Comparison of ENCODE assay signal across 16 mouse cellular contexts in genomic region chr11:96255111-96255995, GRCm38 (mm10). TPM values are rescaled to one million over a fixed set of nuclear protein-coding genes. Genes with fewer than 3 reads are reported as not detected.
DNase-seq lines count a peak whose midpoint lies in the region; ATAC-seq and TF ChIP-seq lines count a peak whose summit lies in the region.
"Had no signal": no experiment of that assay in that cellular context is flagged by ENCODE, and none has a peak within 500 bp of the region (broad histone marks: within the 10 kb centered on the region; RNA-seq: fewer than 3 reads in every experiment).

No protein-coding gene starts in this region.

- no peaks in the 10 kb centered on the region for H3K9me3 ChIP-seq in stomach, embryonic 15.5 days
- no peaks in the 10 kb centered on the region for H3K9me3 ChIP-seq in stomach, postnatal 0 days (ENCODE audit: control insufficient read depth, low read length)
- H3K9me3 ChIP-seq in limb, embryonic 11.5 days (ENCODE audit: control insufficient read depth, low read length), result no peaks in the 10 kb centered on the region
- H3K9me3 ChIP-seq: limb, embryonic 15.5 days had no signal

- H3K4me2 ChIP-seq in stomach, embryonic 15.5 days, result peak overlapping the region; percentile 2; the same call in 1 of the 2 replicates
- no peak overlapping the region for H3K4me2 ChIP-seq in stomach, postnatal 0 days (replicated peaks; ENCODE audit: low read depth)
- peak overlapping the region; percentile 18 for H3K4me2 ChIP-seq in limb, embryonic 11.5 days (ENCODE audit: low read depth, severe bottlenecking)
- H3K4me2 ChIP-seq: limb, embryonic 15.5 days had no signal

- peaks cover 94% of the 10 kb centered on the region for H3K27me3 ChIP-seq in stomach, embryonic 15.5 days (replicated peaks)
- peaks cover 37% of the 10 kb centered on the region for H3K27me3 ChIP-seq in stomach, postnatal 0 days (ENCODE audit: control insufficient read depth, insufficient read depth, low read length)
- H3K27me3 ChIP-seq in limb, embryonic 11.5 days (ENCODE audit: control insufficient read depth, insufficient read depth, low read length), result peaks cover 80% of the 10 kb centered on the region

- no peaks in the 10 kb centered on the region for H3K36me3 ChIP-seq in stomach, embryonic 15.5 days
- no peaks in the 10 kb centered on the region for H3K36me3 ChIP-seq in stomach, postnatal 0 days (ENCODE audit: control insufficient read depth, insufficient read depth, low read length)
- H3K36me3 ChIP-seq in limb, embryonic 11.5 days (ENCODE audit: control insufficient read depth, insufficient read depth, low read length), result no peaks in the 10 kb centered on the region
- H3K36me3 ChIP-seq: limb, embryonic 15.5 days had no signal

- peak; percentile 67 for DNase-seq in adrenal gland, adult 2 months
- DNase-seq in adrenal gland, postnatal 4 days (ENCODE audit: low spot score in 2 of 2), result no peak
- DNase-seq in stomach, postnatal 0 days (ENCODE audit: low spot score), result no peak
- DNase-seq in limb, embryonic 11.5 days (ENCODE audit: low spot score), result peak; percentile 55
- no peak for DNase-seq in layer of hippocampus, adult 8-10 months (ENCODE audit: low spot score in 2 of 2)
- no peak for DNase-seq in layer of hippocampus, adult 9-10 months (ENCODE audit: low spot score)
- no peak for DNase-seq in left cerebral cortex, adult 18-20 months (ENCODE audit: low spot score in 2 of 2)
- DNase-seq: cerebellum, adult 9-11 months; gastrocnemius, adult 2 months; thymus, adult 2 months had no signal

- peaks cover 11% of the 10 kb centered on the region; the same call in 1 of the 2 replicates for H3K4me1 ChIP-seq in stomach, embryonic 15.5 days
- no peaks in the 10 kb centered on the region for H3K4me1 ChIP-seq in stomach, postnatal 0 days (replicated peaks; ENCODE audit: control insufficient read depth, insufficient read depth)
- peaks cover 12% of the 10 kb centered on the region for H3K4me1 ChIP-seq in limb, embryonic 11.5 days (ENCODE audit: control insufficient read depth, insufficient read depth, low read length)

- no peak overlapping the region for H3K27ac ChIP-seq in stomach, embryonic 15.5 days
- H3K27ac ChIP-seq in stomach, postnatal 0 days (replicated peaks), result no peak overlapping the region
- H3K27ac ChIP-seq in limb, embryonic 11.5 days (replicated peaks; ENCODE audit: low read depth, low read length), result no peak overlapping the region
- H3K27ac ChIP-seq: gastrocnemius, adult 2 months; limb, embryonic 15.5 days had no signal

- no peak for TF ChIP-seq CTCF in stomach, postnatal 0 days (IDR thresholded peaks at IDR 0.05; ENCODE audit: low read depth)

- no peak for TF ChIP-seq EP300 in stomach, postnatal 0 days (optimal IDR thresholded peaks at IDR 0.05)

- H3K4me3 ChIP-seq in stomach, embryonic 15.5 days (replicated peaks), result no peak overlapping the region
- H3K4me3 ChIP-seq in stomach, postnatal 0 days (ENCODE audit: low read depth, low read length), result no peak overlapping the region
- no peak overlapping the region for H3K4me3 ChIP-seq in limb, embryonic 11.5 days (ENCODE audit: low read depth, low read length)
- H3K4me3 ChIP-seq: gastrocnemius, adult 2 months had no signal

- ATAC-seq in stomach, embryonic 15.5 days (ENCODE audit: insufficient read depth, low FRiP score, low read depth), result no peak
- ATAC-seq in stomach, postnatal 0 days (ENCODE audit: low FRiP score, low TSS enrichment), result no peak
- no peak for ATAC-seq in limb, embryonic 11.5 days (ENCODE audit: insufficient number of reproducible peaks, low FRiP score, low TSS enrichment, low read depth)
- ATAC-seq: inflammation-experienced regulatory T-cells, adult 6 months had no signal

- 3% methylated on average over 39 of the region's 39 CpGs for WGBS in stomach, embryonic 15.5 days
- 2% methylated on average over 39 of the region's 39 CpGs for WGBS in stomach, postnatal 0 days
- WGBS in limb, embryonic 11.5 days, result 1% methylated on average over 39 of the region's 39 CpGs

- no peak overlapping the region for H3K9ac ChIP-seq in stomach, embryonic 15.5 days
- H3K9ac ChIP-seq in stomach, postnatal 0 days (ENCODE audit: low read length), result no peak overlapping the region
- peak overlapping the region; percentile 22; the same call in 1 of the 2 replicates for H3K9ac ChIP-seq in limb, embryonic 11.5 days (ENCODE audit: low read length)
- H3K9ac ChIP-seq: limb, embryonic 15.5 days had no signal

RNA-seq across cellular contexts. Expression of gene Hoxb9, which starts 15.9 kb away (rescaled TPM):
- 100 to 1,000 TPM; 183 to 377 TPM for total RNA-seq in adrenal gland, adult 2 months (2021)
- polyA plus RNA-seq in adrenal gland, adult 2 months (2012; rRNA removed), result 156 and 180 TPM in 2 replicates
- total RNA-seq in adrenal gland, postnatal 4 days (2021), result 10 to 100 TPM; 86.0 to 93.6 TPM
- 0.13 and 0.35 TPM in 2 replicates for polyA plus RNA-seq in stomach, embryonic 15.5 days (2015; fragmentation: Nextera tagmentation; extraction: Ambion mirVana)
- polyA plus RNA-seq in stomach, postnatal 0 days (2015; fragmentation: Nextera tagmentation; extraction: Ambion mirVana), result 0.05 and 0.06 TPM in 2 replicates
- 1.7 and 1.8 TPM in 2 replicates for polyA plus RNA-seq in limb, embryonic 11.5 days (2014; fragmentation: Nextera tagmentation; extraction: Ambion mirVana)
- not detected for total RNA-seq in layer of hippocampus, adult 8-10 months (2022)
- not detected for total RNA-seq in left cerebral cortex, adult 18-20 months (2021)
- total RNA-seq: megakaryocyte, adult 5-6 weeks; neutrophil, adult 5-6 weeks had no signal
- polyA plus RNA-seq: heart, embryonic 14.5 days; inflammation-experienced regulatory T-cells, adult 6 months had no signal

RNA-seq across cellular contexts. Expression of gene Hoxb8, which starts 26.4 kb away (rescaled TPM):
- 10 to 100 TPM; 67.3 to 93.9 TPM for total RNA-seq in adrenal gland, adult 2 months (2021)
- polyA plus RNA-seq in adrenal gland, adult 2 months (2012; rRNA removed), result 357 and 428 TPM in 2 replicates
- total RNA-seq in adrenal gland, postnatal 4 days (2021), result 10 to 100 TPM; 58.4 to 61.2 TPM
- polyA plus RNA-seq in stomach, embryonic 15.5 days (2015; fragmentation: Nextera tagmentation; extraction: Ambion mirVana), result 1.1 and 1.9 TPM in 2 replicates
- polyA plus RNA-seq in stomach, postnatal 0 days (2015; fragmentation: Nextera tagmentation; extraction: Ambion mirVana), result 0.42 and 0.83 TPM in 2 replicates
- polyA plus RNA-seq in limb, embryonic 11.5 days (2014; fragmentation: Nextera tagmentation; extraction: Ambion mirVana), result 0.38 and 0.89 TPM in 2 replicates
- not detected for total RNA-seq in layer of hippocampus, adult 8-10 months (2022)
- not detected for total RNA-seq in left cerebral cortex, adult 18-20 months (2021)
- total RNA-seq: megakaryocyte, adult 5-6 weeks; neutrophil, adult 5-6 weeks had no signal
- polyA plus RNA-seq: heart, embryonic 14.5 days; inflammation-experienced regulatory T-cells, adult 6 months had no signal

RNA-seq across cellular contexts. Expression of gene Hoxb7, which starts 31.1 kb away (rescaled TPM):
- total RNA-seq in adrenal gland, adult 2 months (2021), result 10 to 100 TPM; 46.4 to 46.7 TPM
- 48.8 and 55.9 TPM in 2 replicates for polyA plus RNA-seq in adrenal gland, adult 2 months (2012; rRNA removed)
- total RNA-seq in adrenal gland, postnatal 4 days (2021), result 10 to 100 TPM; 39.4 to 49.8 TPM
- polyA plus RNA-seq in stomach, embryonic 15.5 days (2015; fragmentation: Nextera tagmentation; extraction: Ambion mirVana), result 7.0 and 9.1 TPM in 2 replicates
- polyA plus RNA-seq in stomach, postnatal 0 days (2015; fragmentation: Nextera tagmentation; extraction: Ambion mirVana), result 5.5 and 6.0 TPM in 2 replicates
- polyA plus RNA-seq in limb, embryonic 11.5 days (2014; fragmentation: Nextera tagmentation; extraction: Ambion mirVana), result 3.7 and 4.3 TPM in 2 replicates
- not detected for total RNA-seq in layer of hippocampus, adult 8-10 months (2022)
- total RNA-seq in left cerebral cortex, adult 18-20 months (2021), result not detected
- total RNA-seq: megakaryocyte, adult 5-6 weeks; neutrophil, adult 5-6 weeks had no signal
- polyA plus RNA-seq: heart, embryonic 14.5 days; inflammation-experienced regulatory T-cells, adult 6 months had no signal

RNA-seq across cellular contexts. Expression of gene Hoxb6, which starts 36.9 kb away (rescaled TPM):
- 10 to 100 TPM; 33.0 to 72.2 TPM for total RNA-seq in adrenal gland, adult 2 months (2021)
- polyA plus RNA-seq in adrenal gland, adult 2 months (2012; rRNA removed), result 201 and 210 TPM in 2 replicates
- 10 to 100 TPM; 43.6 to 47.9 TPM for total RNA-seq in adrenal gland, postnatal 4 days (2021)
- 7.5 and 10.7 TPM in 2 replicates for polyA plus RNA-seq in stomach, embryonic 15.5 days (2015; fragmentation: Nextera tagmentation; extraction: Ambion mirVana)
- polyA plus RNA-seq in stomach, postnatal 0 days (2015; fragmentation: Nextera tagmentation; extraction: Ambion mirVana), result 6.9 and 7.9 TPM in 2 replicates
- polyA plus RNA-seq in limb, embryonic 11.5 days (2014; fragmentation: Nextera tagmentation; extraction: Ambion mirVana), result 1.9 and 2.8 TPM in 2 replicates
- not detected for total RNA-seq in layer of hippocampus, adult 8-10 months (2022)
- total RNA-seq in left cerebral cortex, adult 18-20 months (2021), result not detected
- total RNA-seq: megakaryocyte, adult 5-6 weeks; neutrophil, adult 5-6 weeks had no signal
- polyA plus RNA-seq: heart, embryonic 14.5 days; inflammation-experienced regulatory T-cells, adult 6 months had no signal

RNA-seq across cellular contexts. Expression of gene Hoxb5, which starts 47.8 kb away (rescaled TPM):
- total RNA-seq in adrenal gland, adult 2 months (2021), result 10 to 100 TPM; 15.2 to 31.6 TPM
- polyA plus RNA-seq in adrenal gland, adult 2 months (2012; rRNA removed), result 43.4 and 45.6 TPM in 2 replicates
- 10 to 100 TPM; 26.5 to 27.8 TPM for total RNA-seq in adrenal gland, postnatal 4 days (2021)
- 17.6 and 17.9 TPM in 2 replicates for polyA plus RNA-seq in stomach, embryonic 15.5 days (2015; fragmentation: Nextera tagmentation; extraction: Ambion mirVana)
- 7.5 and 8.2 TPM in 2 replicates for polyA plus RNA-seq in stomach, postnatal 0 days (2015; fragmentation: Nextera tagmentation; extraction: Ambion mirVana)
- 2.1 and 2.6 TPM in 2 replicates for polyA plus RNA-seq in limb, embryonic 11.5 days (2014; fragmentation: Nextera tagmentation; extraction: Ambion mirVana)
- total RNA-seq in layer of hippocampus, adult 8-10 months (2022), result not detected
- not detected for total RNA-seq in left cerebral cortex, adult 18-20 months (2021)
- total RNA-seq: megakaryocyte, adult 5-6 weeks; neutrophil, adult 5-6 weeks had no signal
- polyA plus RNA-seq: inflammation-experienced regulatory T-cells, adult 6 months had no signal

Comparison
In these comparisons a context has a peak if more than half of its experiments do, and no peak if none do; other contexts are left out.
1. DNase-seq: peak in adrenal gland, adult 2 months (single experiment) and limb, embryonic 11.5 days (single experiment); none in adrenal gland, postnatal 4 days (0 of 2), stomach, postnatal 0 days (single experiment), layer of hippocampus, adult 8-10 months (0 of 2), layer of hippocampus, adult 9-10 months (single experiment) and left cerebral cortex, adult 18-20 months (0 of 2).
2. RNA of gene Hoxb9, which starts 15.9 kb away (total RNA-seq): 183 to 377 TPM in adrenal gland, adult 2 months and 86.0 to 93.6 TPM in adrenal gland, postnatal 4 days; not detected in layer of hippocampus, adult 8-10 months and not detected in left cerebral cortex, adult 18-20 months; every median in the first group is over 10 times any median in the second.
3. RNA of gene Hoxb8, which starts 26.4 kb away (total RNA-seq): 67.3 to 93.9 TPM in adrenal gland, adult 2 months and 58.4 to 61.2 TPM in adrenal gland, postnatal 4 days; not detected in layer of hippocampus, adult 8-10 months and not detected in left cerebral cortex, adult 18-20 months; every median in the first group is over 10 times any median in the second.
4. RNA of gene Hoxb7, which starts 31.1 kb away (total RNA-seq): 39.4 to 49.8 TPM in adrenal gland, postnatal 4 days and 46.4 to 46.7 TPM in adrenal gland, adult 2 months; not detected in layer of hippocampus, adult 8-10 months and not detected in left cerebral cortex, adult 18-20 months; every median in the first group is over 10 times any median in the second.